Mouse (Mus musculus): ENCODE results near the gene Numa1. TPM values are rescaled to one million over a fixed set of nuclear protein-coding genes. Genes with fewer than 3 reads are reported as not detected.
A peak's percentile ranks its signal among the peaks of the same experiment; 100 is the strongest.
"Not testable (repeated sequence)": the region's sequence is repeated elsewhere in the genome, so short reads cannot be mapped to it uniquely, and the experiment has no call there.

The Numa1 gene
- total and polyA plus RNA-seq, 3 experiments: 53.3 to 93.8 (median 88.3) TPM

GRCm38 (mm10) chr7:102017452-102017851 is 83.5 kb downstream of the Numa1 start:
- DNase-seq: peak; percentile 41 to 45
- no peak for TF ChIP-seq CTCF (IDR thresholded peaks at IDR 0.05)
- TF ChIP-seq POLR2A (IDR thresholded peaks at IDR 0.05; ENCODE audit: insufficient read depth, low read depth, low read length): peak; percentile 66
- no peak for TF ChIP-seq EP300 (IDR thresholded peaks at IDR 0.05; ENCODE audit: insufficient read depth, low read depth, low read length)
- H3K27ac ChIP-seq: peak overlapping the region; percentile 86
- peak overlapping the region; percentile 61 for H3K4me3 ChIP-seq
- 14% methylated on average over 5 of the region's 5 CpGs for WGBS
- H3K79me2 ChIP-seq (replicated peaks; ENCODE audit: control insufficient read depth, insufficient read depth, low read length): no peaks in the 10 kb centered on the region
- peaks cover 14% of the 10 kb centered on the region for H3K36me3 ChIP-seq (ENCODE audit: control insufficient read depth, insufficient read depth, low read length)
- intact Hi-C loops (cut with DNase I): loop anchor here (2.0 to 5.0 kb wide), 2 partner anchors 19 to 85 kb away; partner anchors contain the start of genes Lrrc51 and Numa1
- H3K4me1 ChIP-seq (ENCODE audit: control insufficient read depth, insufficient read depth, low read length): peaks cover 13% of the 10 kb centered on the region
- peak overlapping the region; percentile 74 for H3K9ac ChIP-seq (ENCODE audit: low read depth, low read length)
- no peaks in the 10 kb centered on the region for H3K27me3 ChIP-seq (ENCODE audit: control insufficient read depth, insufficient read depth, low read length)

DNA sequence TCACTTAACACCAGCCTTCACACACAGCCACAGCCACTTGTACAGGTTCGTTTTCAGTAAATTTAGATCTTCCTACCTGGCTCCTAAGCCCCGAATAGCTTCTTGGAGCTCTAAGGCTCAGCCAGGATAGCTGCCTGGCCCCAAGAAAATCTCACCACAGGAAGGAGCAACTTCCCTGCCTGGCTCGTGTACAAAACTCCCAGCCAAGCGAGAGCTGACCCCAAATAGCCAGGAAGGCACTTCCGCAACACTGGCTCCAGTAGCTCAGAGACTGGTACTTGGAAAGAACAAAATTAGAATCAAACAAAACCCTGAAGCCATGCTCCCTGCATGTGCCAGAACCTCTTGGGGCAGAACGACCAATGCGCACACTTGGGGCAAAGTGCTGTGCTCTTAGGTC is 84.1 kb downstream of the Numa1 start:
- Histone ChIP-seq H3K27ac (peak overlapping the region; percentile 86), H3K79me2 (replicated peaks; ENCODE audit: control insufficient read depth, insufficient read depth, low read length) (no peaks in the 10 kb centered on the region), H3K36me3 (ENCODE audit: control insufficient read depth, insufficient read depth, low read length) (peaks cover 11% of the 10 kb centered on the region), H3K4me1 (ENCODE audit: control insufficient read depth, insufficient read depth, low read length) (peaks cover 13% of the 10 kb centered on the region), H3K9ac (ENCODE audit: low read depth, low read length) (peak overlapping the region; percentile 74), H3K27me3 (ENCODE audit: control insufficient read depth, insufficient read depth, low read length) (no peaks in the 10 kb centered on the region), H3K4me3 (peak overlapping the region; percentile 61)
- DNase-seq: peak; percentile 58 to 65
- WGBS: 11% methylated on average over 7 of the region's 7 CpGs
- TF ChIP-seq EP300 (IDR thresholded peaks at IDR 0.05; ENCODE audit: insufficient read depth, low read depth, low read length): no peak
- no peak for TF ChIP-seq CTCF (IDR thresholded peaks at IDR 0.05)
- no peak for TF ChIP-seq POLR2A (IDR thresholded peaks at IDR 0.05; ENCODE audit: insufficient read depth, low read depth, low read length)
- intact Hi-C loops (cut with DNase I): loop anchor here (5.0 kb wide), 1 partner anchor 86 kb away; the partner anchor contains the start of genes Lrrc51 and Numa1

- 78% methylated on average over 3 of the region's 3 CpGs for WGBS
- Histone ChIP-seq H3K4me1 (ENCODE audit: control insufficient read depth, insufficient read depth, low read length) (peaks cover 13% of the 10 kb centered on the region), H3K27me3 (ENCODE audit: control insufficient read depth, insufficient read depth, low read length) (no peaks in the 10 kb centered on the region), H3K36me3 (ENCODE audit: control insufficient read depth, insufficient read depth, low read length) (peaks cover 11% of the 10 kb centered on the region), H3K27ac (peak within 1 kb of the TSS; percentile 86), H3K9ac (ENCODE audit: low read depth, low read length) (peak within 1 kb of the TSS; percentile 74), H3K79me2 (replicated peaks; ENCODE audit: control insufficient read depth, insufficient read depth, low read length) (no peaks in the 10 kb centered on the region), H3K4me3 (peak within 1 kb of the TSS; percentile 61)
- intact Hi-C loops (cut with DNase I): loop anchor here (5.0 kb wide), 1 partner anchor 86 kb away; the partner anchor contains the start of genes Lrrc51 and Numa1
- no peak for DNase-seq
- TF ChIP-seq POLR2A (IDR thresholded peaks at IDR 0.05; ENCODE audit: insufficient read depth, low read depth, low read length) (no peak), EP300 (IDR thresholded peaks at IDR 0.05; ENCODE audit: insufficient read depth, low read depth, low read length) (no peak), CTCF (IDR thresholded peaks at IDR 0.05) (no peak)
Measured at GRCm38 (mm10) chr7:102018590-102018989, 84.7 kb downstream of the Numa1 start, which contains the start of gene Il18bp. Gene Il18bp, minus strand, starts transcription at chr7:102018690.

DNA sequence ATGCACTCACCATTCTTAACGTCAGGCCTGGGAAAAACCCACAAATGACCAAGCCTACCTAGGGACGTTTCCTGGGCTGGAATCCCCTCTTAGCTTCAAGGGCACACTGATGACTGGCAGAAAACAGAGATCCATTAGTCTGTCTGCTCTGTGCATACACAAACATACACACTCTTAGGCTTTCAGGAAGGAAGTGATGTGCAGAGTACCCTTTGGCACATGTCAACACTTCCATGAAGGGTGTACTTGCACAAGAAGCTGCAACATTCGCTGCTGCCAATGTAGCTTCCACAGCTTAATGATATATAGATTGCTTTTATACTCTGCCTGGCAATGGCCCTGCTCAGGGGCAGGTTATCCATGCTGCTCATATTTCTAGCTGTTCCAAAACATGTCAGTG is 85.5 kb downstream of the Numa1 start:
- no peaks in the 10 kb centered on the region for H3K27me3 ChIP-seq (ENCODE audit: control insufficient read depth, insufficient read depth, low read length)
- H3K9ac ChIP-seq (ENCODE audit: low read depth, low read length): no peak overlapping the region
- peaks cover 13% of the 10 kb centered on the region for H3K4me1 ChIP-seq (ENCODE audit: control insufficient read depth, insufficient read depth, low read length)
- intact Hi-C loops (cut with DNase I): loop anchor here (5.0 kb wide), 1 partner anchor 87 kb away; the partner anchor contains the start of genes Lrrc51 and Numa1
- TF ChIP-seq EP300 (IDR thresholded peaks at IDR 0.05; ENCODE audit: insufficient read depth, low read depth, low read length) (no peak), POLR2A (IDR thresholded peaks at IDR 0.05; ENCODE audit: insufficient read depth, low read depth, low read length) (no peak), CTCF (IDR thresholded peaks at IDR 0.05) (no peak)
- peaks cover 10% of the 10 kb centered on the region for H3K36me3 ChIP-seq (ENCODE audit: control insufficient read depth, insufficient read depth, low read length)
- no peak overlapping the region for H3K27ac ChIP-seq
- no peak for DNase-seq
- H3K79me2 ChIP-seq (replicated peaks; ENCODE audit: control insufficient read depth, insufficient read depth, low read length): no peaks in the 10 kb centered on the region
- H3K4me3 ChIP-seq: no peak overlapping the region
- 67% methylated on average over 3 of the region's 3 CpGs for WGBS

DNA sequence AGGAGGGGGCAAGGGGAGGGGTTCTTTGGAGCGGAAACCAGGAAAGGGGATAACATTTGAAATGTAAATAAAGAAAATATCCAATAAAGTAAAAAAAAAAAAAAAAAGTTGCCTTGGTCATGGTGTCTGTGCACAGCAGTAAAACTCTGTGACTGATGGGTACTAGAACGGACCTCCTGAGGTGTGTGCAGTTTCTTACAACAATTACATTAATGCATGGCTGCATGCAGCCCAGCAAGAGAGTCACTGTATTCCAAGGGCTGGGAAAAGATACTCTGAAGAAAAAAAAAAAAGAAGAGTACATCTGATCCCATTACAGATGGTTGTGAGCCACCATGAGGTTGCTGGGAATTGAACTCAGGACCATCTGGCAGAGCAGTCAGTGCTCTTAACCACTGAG is 87.0 kb downstream of the Numa1 start:
- H3K79me2 ChIP-seq (replicated peaks; ENCODE audit: control insufficient read depth, insufficient read depth, low read length); DNase-seq; H3K4me3 ChIP-seq; H3K27ac ChIP-seq; H3K9ac ChIP-seq (ENCODE audit: low read depth, low read length); H3K36me3 ChIP-seq (ENCODE audit: control insufficient read depth, insufficient read depth, low read length); H3K27me3 ChIP-seq (ENCODE audit: control insufficient read depth, insufficient read depth, low read length); intact Hi-C loops (cut with DNase I): not testable (repeated sequence)
- 98% methylated on average over 2 of the region's 2 CpGs for WGBS
- peaks cover 13% of the 10 kb centered on the region for H3K4me1 ChIP-seq (ENCODE audit: control insufficient read depth, insufficient read depth, low read length)

GRCm38 (mm10) chr7:102023821-102024220 is 89.9 kb downstream of the Numa1 start:
- WGBS: 94% methylated on average over 9 of the region's 9 CpGs
- Histone ChIP-seq H3K27ac (no peak overlapping the region), H3K4me1 (ENCODE audit: control insufficient read depth, insufficient read depth, low read length) (no peaks in the 10 kb centered on the region), H3K36me3 (ENCODE audit: control insufficient read depth, insufficient read depth, low read length) (no peaks in the 10 kb centered on the region; the same call in 1 of the 2 replicates), H3K27me3 (ENCODE audit: control insufficient read depth, insufficient read depth, low read length) (no peaks in the 10 kb centered on the region), H3K9ac (ENCODE audit: low read depth, low read length) (no peak overlapping the region), H3K79me2 (replicated peaks; ENCODE audit: control insufficient read depth, insufficient read depth, low read length) (no peaks in the 10 kb centered on the region), H3K4me3 (no peak overlapping the region)
- DNase-seq: no peak
- TF ChIP-seq POLR2A (IDR thresholded peaks at IDR 0.05; ENCODE audit: insufficient read depth, low read depth, low read length): no peak
- intact Hi-C loops (cut with DNase I): no loop called here
